Mouse (Mus musculus) ES-E14 (cell line): Measurements from ENCODE around the gene Nova2.

Source experiments
- CHD2 ChIP-seq: IDR thresholded peaks from 2 replicates; pipeline ENCODE4 v1.6.1; 2014; ENCODE audit warnings: mild to moderate bottlenecking, low read depth, low read length, inconsistent platforms
- HCFC1 ChIP-seq: IDR thresholded peaks from 2 replicates; pipeline ENCODE4 v1.6.1; 2012; ENCODE audit warnings: low read length, inconsistent platforms, borderline replicate concordance; ENCODE audit not compliant: insufficient read depth

- TF ChIP-seq CHD2 (no peak), HCFC1 (no peak)
Measured at GRCm38 (mm10) chr7:18942376-18942775, 16.7 kb downstream of the Nova2 start.
